ENCODE assay signal across 8 mouse cellular contexts in the genomic region with DNA sequence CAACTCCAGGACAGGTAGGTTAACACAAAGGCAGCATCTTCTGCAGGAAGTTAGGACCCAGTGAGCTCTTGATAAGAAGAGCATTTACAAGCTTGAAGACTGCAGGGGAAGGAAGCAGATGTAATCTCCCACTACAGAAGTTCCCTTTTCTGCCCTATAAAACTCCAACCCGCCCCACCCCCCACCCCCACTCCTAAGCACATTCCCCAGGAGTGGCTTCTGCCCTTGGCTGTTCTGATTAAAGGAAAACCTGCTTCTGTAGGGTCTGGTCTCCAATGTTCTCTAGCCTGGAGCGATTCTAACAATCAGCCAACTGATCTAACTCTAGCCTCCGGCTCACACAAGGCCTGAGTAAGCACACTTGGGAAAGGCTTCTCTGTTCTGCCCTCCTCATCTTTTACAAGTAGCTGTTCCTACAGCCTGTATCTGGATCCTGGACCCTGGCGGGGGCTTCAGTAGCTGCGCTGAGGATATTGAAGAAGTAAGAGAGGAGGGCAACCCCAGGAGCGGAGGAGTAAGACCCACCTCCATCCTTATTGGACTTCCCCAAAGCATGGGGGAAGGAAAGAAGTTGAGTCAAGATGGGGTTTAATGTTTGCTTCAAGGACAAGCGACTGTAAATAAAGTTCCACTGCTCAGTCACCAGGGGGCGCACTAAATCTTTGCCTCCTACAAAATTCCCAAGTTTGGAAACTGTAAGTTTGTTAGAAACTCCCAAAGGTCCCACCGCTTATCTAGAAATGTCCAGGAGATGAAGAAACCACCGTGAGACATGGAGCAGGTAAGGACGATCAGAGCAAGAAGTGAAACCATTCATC. TPM values are rescaled to one million over a fixed set of nuclear protein-coding genes. Genes with fewer than 3 reads are reported as not detected.
DNase-seq lines count a peak whose midpoint lies in the region; ATAC-seq lines count a peak whose summit lies in the region.

No protein-coding gene starts in this region.

- ATAC-seq in hindbrain, embryonic 14.5 days (ENCODE audit: low FRiP score) = no peak
- ATAC-seq in hindbrain, embryonic 12.5 days (ENCODE audit: low FRiP score) = no peak

- peak; percentile 71 for DNase-seq in hindbrain, embryonic 14.5 days (ENCODE audit: low spot score)
- peak; percentile 86 for DNase-seq in ZHBTc4 (ENCODE audit: low read depth, low spot score)
- peak; percentile 62 for DNase-seq in embryo, embryonic 9.5 days (ENCODE audit: extremely low spot score)
- DNase-seq in heart, postnatal 14 days = peak; percentile 72 to 77
- peak; percentile 56 for DNase-seq in liver
- DNase-seq in naive thymus-derived CD4-positive, alpha-beta T cell, adult 2 months (ENCODE audit: low read depth) = peak; percentile 60
- peak; percentile 68 for DNase-seq in thymus, postnatal 4 days

- no peak overlapping the region for H3K4me3 ChIP-seq in hindbrain, embryonic 14.5 days (replicated peaks; ENCODE audit: low read length)
- H3K4me3 ChIP-seq in hindbrain, embryonic 12.5 days = no peak overlapping the region

- H3K4me1 ChIP-seq in hindbrain, embryonic 14.5 days (replicated peaks; ENCODE audit: control insufficient read depth, insufficient read depth, low read length) = no peaks in the 10 kb centered on the region
- peaks cover 4% of the 10 kb centered on the region; the same call in 1 of the 2 replicates for H3K4me1 ChIP-seq in hindbrain, embryonic 12.5 days

- intact Hi-C loops in heart, postnatal 14 days (cut with DNase I) = loop anchor here (2.0 to 10.0 kb wide), 4 partner anchors 36 to 930 kb away; a partner anchor contains a TSS

- H3K27me3 ChIP-seq in hindbrain, embryonic 14.5 days (ENCODE audit: control insufficient read depth, insufficient read depth, low read length) = no peaks in the 10 kb centered on the region
- H3K27me3 ChIP-seq in hindbrain, embryonic 12.5 days = peaks cover 2% of the 10 kb centered on the region; the same call in 1 of the 2 replicates

- no peak overlapping the region for H3K4me2 ChIP-seq in hindbrain, embryonic 14.5 days (replicated peaks)
- no peak overlapping the region for H3K4me2 ChIP-seq in hindbrain, embryonic 12.5 days (replicated peaks)

- H3K27ac ChIP-seq in hindbrain, embryonic 14.5 days = no peak overlapping the region
- H3K27ac ChIP-seq in hindbrain, embryonic 12.5 days = no peak overlapping the region

- H3K9me3 ChIP-seq in hindbrain, embryonic 14.5 days (ENCODE audit: control insufficient read depth, low read length) = no peaks in the 10 kb centered on the region
- H3K9me3 ChIP-seq in hindbrain, embryonic 12.5 days (replicated peaks) = no peaks in the 10 kb centered on the region

- H3K36me3 ChIP-seq in hindbrain, embryonic 14.5 days (replicated peaks; ENCODE audit: control insufficient read depth, insufficient read depth) = no peaks in the 10 kb centered on the region
- H3K36me3 ChIP-seq in hindbrain, embryonic 12.5 days = no peaks in the 10 kb centered on the region

- H3K9ac ChIP-seq in hindbrain, embryonic 14.5 days = no peak overlapping the region
- no peak overlapping the region for H3K9ac ChIP-seq in hindbrain, embryonic 12.5 days

- WGBS in hindbrain, embryonic 14.5 days = 37% methylated on average over 11 of the region's 11 CpGs
- whole genome bisulfite sequencing in hindbrain, embryonic 12.5 days = 23% methylated on average over 11 of the region's 11 CpGs

RNA-seq across cellular contexts. Expression of a gene that starts 36.6 kb away (rescaled TPM):
- 6.8 and 7.6 TPM in 2 replicates for polyA plus RNA-seq in hindbrain, embryonic 14.5 days (2014; fragmentation: Nextera tagmentation; extraction: Ambion mirVana)
- 2.0 and 2.3 TPM in 2 replicates for polyA plus RNA-seq in hindbrain, embryonic 12.5 days (2016; fragmentation: Nextera tagmentation; extraction: Ambion mirVana)
- not detected for total RNA-seq in heart, postnatal 14 days (2021)

RNA-seq across cellular contexts. Expression of a gene that starts 37.5 kb away (rescaled TPM):
- polyA plus RNA-seq in hindbrain, embryonic 14.5 days (2014; fragmentation: Nextera tagmentation; extraction: Ambion mirVana) = 26.9 and 28.9 TPM in 2 replicates
- 37.7 and 39.0 TPM in 2 replicates for polyA plus RNA-seq in hindbrain, embryonic 12.5 days (2016; fragmentation: Nextera tagmentation; extraction: Ambion mirVana)
- 10 to 100 TPM; 10.8 to 11.5 TPM for total RNA-seq in heart, postnatal 14 days (2021)
